Mouse (Mus musculus) testis, postnatal 10 days (tissue): Measurements from ENCODE around the gene Spryd3.
A peak's percentile ranks its signal among the peaks of the same experiment; 100 is the strongest.

Experiments used
- DNase-seq: peaks from one replicate; pipeline ENCODE4 v3.0.0; 2021; ENCODE audit warnings: low spot score

Gene Spryd3

GRCm38 (mm10) chr15:102146882-102147281, 10.8 kb upstream of the Spryd3 start:
- peak; percentile 79 for DNase-seq

- no peak for DNase-seq
Measured at GRCm38 (mm10) chr15:102146089-102146488, 10.1 kb upstream of the Spryd3 start.

GRCm38 (mm10) chr15:102145330-102145729, 9.3 kb upstream of the Spryd3 start:
- DNase-seq: peak; percentile 60

GRCm38 (mm10) chr15:102144726-102145125, 8.7 kb upstream of the Spryd3 start:
- DNase-seq: no peak

- DNase-seq: peak; percentile 63
Measured at GRCm38 (mm10) chr15:102144274-102144711, 8.3 kb upstream of the Spryd3 start, which contains the start of gene Igfbp6. Gene Igfbp6 (plus strand): TSS chr15:102144362.

- DNase-seq: peak; percentile 77
Measured at GRCm38 (mm10) chr15:102142914-102143912, 7.2 kb upstream of the Spryd3 start.

- no peak for DNase-seq
Measured at GRCm38 (mm10) chr15:102141120-102141519, 5.1 kb upstream of the Spryd3 start.

- no peak for DNase-seq
Measured at GRCm38 (mm10) chr15:102135522-102136128, 409 bp downstream of the Spryd3 start.

GRCm38 (mm10) chr15:102134709-102135108, 1.3 kb downstream of the Spryd3 start:
- DNase-seq: no peak

GRCm38 (mm10) chr15:102133314-102133713, 2.7 kb downstream of the Spryd3 start:
- DNase-seq: no peak

GRCm38 (mm10) chr15:102126303-102126702, 9.7 kb downstream of the Spryd3 start:
- DNase-seq: peak; percentile 80

- peak; percentile 64 for DNase-seq
Measured at GRCm38 (mm10) chr15:102120530-102120929, 15.5 kb downstream of the Spryd3 start.

GRCm38 (mm10) chr15:102119831-102120170, 16.2 kb downstream of the Spryd3 start:
- no peak for DNase-seq

- no peak for DNase-seq
Measured at GRCm38 (mm10) chr15:102119121-102119830, 16.8 kb downstream of the Spryd3 start.

- DNase-seq: no peak
Measured at GRCm38 (mm10) chr15:102118591-102118990, 17.4 kb downstream of the Spryd3 start.

- peak; percentile 70 for DNase-seq
Measured at GRCm38 (mm10) chr15:102117461-102118443, 18.3 kb downstream of the Spryd3 start.

GRCm38 (mm10) chr15:102116753-102117415, 19.1 kb downstream of the Spryd3 start:
- DNase-seq: no peak

GRCm38 (mm10) chr15:102115731-102116231, 20.3 kb downstream of the Spryd3 start:
- no peak for DNase-seq

- DNase-seq: no peak
Measured at GRCm38 (mm10) chr15:102114651-102115260, 21.3 kb downstream of the Spryd3 start.

GRCm38 (mm10) chr15:102113674-102114073, 22.4 kb downstream of the Spryd3 start:
- no peak for DNase-seq
